Mouse (Mus musculus): ENCODE results near the gene Rnf144b. TPM values are rescaled to one million over a fixed set of nuclear protein-coding genes. Genes with fewer than 3 reads are reported as not detected.

Rnf144b gene
- polyA plus RNA-seq, 1 experiment from 2014 or later = 1.0 TPM

DNA sequence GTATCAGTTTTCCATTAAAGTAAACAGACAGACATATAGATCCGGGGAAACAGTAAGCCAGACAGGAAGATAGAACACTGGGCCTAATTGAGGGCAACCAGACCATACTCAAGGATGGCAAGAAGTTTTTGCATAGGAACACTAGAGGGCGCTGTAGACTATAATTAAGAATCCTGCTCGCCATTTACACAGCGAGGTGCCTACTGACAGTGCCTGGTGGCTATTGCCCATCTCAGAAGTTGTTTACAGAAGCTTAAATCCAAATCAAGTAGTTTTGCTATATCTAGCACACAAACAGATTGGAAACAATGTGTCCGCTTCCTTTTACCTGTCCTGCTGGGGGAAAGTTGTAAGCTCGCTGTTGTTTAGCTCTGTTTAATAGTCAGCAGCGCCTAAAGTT is 29.9 kb downstream of the Rnf144b start:
- Histone ChIP-seq H3K9ac (replicated peaks) (no peak overlapping the region), H3K27me3 (no peaks in the 10 kb centered on the region), H3K4me2 (no peak overlapping the region), H3K4me1 (replicated peaks) (peaks cover 26% of the 10 kb centered on the region), H3K27ac (0 out of 2 replicates have a peak overlapping the region, but pooled peaks have one; percentile 8), H3K9me3 (no peaks in the 10 kb centered on the region), H3K4me3 (replicated peaks) (no peak overlapping the region), H3K36me3 (no peaks in the 10 kb centered on the region)
- no peak for ATAC-seq (ENCODE audit: insufficient number of reproducible peaks, insufficient read depth, low FRiP score, low TSS enrichment, low read depth)
- WGBS = 36% methylated on average over 7 of the region's 7 CpGs

DNA sequence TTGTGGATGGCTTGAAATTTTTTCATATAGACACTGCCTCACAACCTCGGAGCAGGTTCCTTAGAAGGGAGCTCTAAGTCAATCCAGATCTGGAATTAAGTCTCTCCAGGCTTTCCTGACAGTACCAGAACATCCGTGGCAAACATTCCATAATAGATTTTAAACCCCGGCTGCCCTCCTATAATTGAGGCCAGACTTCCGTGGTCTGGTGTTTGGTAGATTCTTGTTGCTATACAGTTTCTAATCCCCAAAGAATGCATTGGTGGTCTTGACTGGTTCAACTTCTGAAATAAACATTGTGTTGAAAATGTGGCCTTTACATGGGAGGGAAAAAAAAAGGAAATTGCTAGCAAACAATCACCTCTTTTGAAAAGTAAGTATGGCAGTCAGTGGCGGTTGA is 30.8 kb downstream of the Rnf144b start:
- Histone ChIP-seq H3K36me3 (no peaks in the 10 kb centered on the region), H3K4me2 (no peak overlapping the region), H3K4me1 (replicated peaks) (peaks cover 22% of the 10 kb centered on the region), H3K27ac (0 out of 2 replicates have a peak overlapping the region, but pooled peaks have one; percentile 8), H3K9ac (replicated peaks) (no peak overlapping the region), H3K27me3 (no peaks in the 10 kb centered on the region), H3K9me3 (no peaks in the 10 kb centered on the region), H3K4me3 (replicated peaks) (no peak overlapping the region)
- ATAC-seq (ENCODE audit: insufficient number of reproducible peaks, insufficient read depth, low FRiP score, low TSS enrichment, low read depth) = no peak
- whole genome bisulfite sequencing = 40% methylated on average over 5 of the region's 5 CpGs

DNA sequence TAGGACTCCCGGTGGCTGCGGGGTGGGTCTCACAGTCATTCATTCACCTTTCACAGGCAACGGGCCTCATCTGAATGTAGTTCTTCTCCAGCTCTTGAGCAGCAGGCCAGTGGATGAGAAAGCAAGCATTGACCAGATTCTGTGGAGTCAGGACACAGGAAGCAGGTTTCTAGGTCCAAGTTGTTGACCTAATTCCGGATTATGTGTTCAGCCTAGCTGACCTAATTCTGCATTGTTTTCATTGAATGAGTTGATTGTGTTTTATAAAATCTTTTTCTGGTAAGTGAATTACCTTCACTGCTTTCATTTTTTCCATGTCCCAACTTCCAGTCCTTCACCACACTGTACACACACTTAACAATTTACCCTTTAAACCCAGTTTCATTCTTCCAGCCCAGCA is 32.4 kb downstream of the Rnf144b start:
- no peaks in the 10 kb centered on the region for H3K27me3 ChIP-seq
- no peaks in the 10 kb centered on the region for H3K9me3 ChIP-seq
- 73% methylated on average over 4 of the region's 4 CpGs for WGBS
- H3K9ac ChIP-seq (replicated peaks) = no peak overlapping the region
- no peak overlapping the region for H3K4me2 ChIP-seq
- no peak for ATAC-seq (ENCODE audit: insufficient number of reproducible peaks, insufficient read depth, low FRiP score, low TSS enrichment, low read depth)
- no peak overlapping the region for H3K4me3 ChIP-seq (replicated peaks)
- peaks cover 14% of the 10 kb centered on the region for H3K4me1 ChIP-seq (replicated peaks)
- no peaks in the 10 kb centered on the region for H3K36me3 ChIP-seq
- H3K27ac ChIP-seq = peak overlapping the region; percentile 50; the same call in 1 of the 2 replicates

DNA sequence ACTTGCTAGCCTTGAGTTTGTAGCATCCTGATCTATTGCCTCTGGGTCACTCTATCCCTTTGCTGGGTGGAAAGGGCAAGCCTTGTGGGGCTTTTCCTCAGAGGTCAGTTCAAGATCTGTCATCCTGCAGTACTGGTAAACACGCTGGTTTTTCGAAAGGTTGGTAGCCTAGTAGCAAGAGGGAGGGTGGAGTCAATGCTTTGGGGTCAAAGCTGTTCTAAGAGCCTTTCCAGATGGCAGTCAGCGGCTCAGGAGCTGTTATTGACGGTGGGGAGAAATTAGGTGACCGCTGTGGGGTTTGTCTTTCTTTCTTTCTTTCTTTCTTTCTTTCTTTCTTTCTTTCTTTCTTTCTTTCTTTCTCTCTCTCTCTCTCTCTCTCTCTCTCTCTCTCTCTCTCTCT is 34.4 kb downstream of the Rnf144b start:
- H3K9me3 ChIP-seq = no peaks in the 10 kb centered on the region
- H3K4me3 ChIP-seq (replicated peaks) = no peak overlapping the region
- H3K36me3 ChIP-seq = no peaks in the 10 kb centered on the region
- ATAC-seq (ENCODE audit: insufficient number of reproducible peaks, insufficient read depth, low FRiP score, low TSS enrichment, low read depth) = no peak
- H3K27me3 ChIP-seq = no peaks in the 10 kb centered on the region
- 40% methylated on average over 5 of the region's 5 CpGs for WGBS
- H3K4me2 ChIP-seq = no peak overlapping the region
- no peak overlapping the region for H3K27ac ChIP-seq
- peaks cover 14% of the 10 kb centered on the region for H3K4me1 ChIP-seq (replicated peaks)
- no peak overlapping the region for H3K9ac ChIP-seq (replicated peaks)

DNA sequence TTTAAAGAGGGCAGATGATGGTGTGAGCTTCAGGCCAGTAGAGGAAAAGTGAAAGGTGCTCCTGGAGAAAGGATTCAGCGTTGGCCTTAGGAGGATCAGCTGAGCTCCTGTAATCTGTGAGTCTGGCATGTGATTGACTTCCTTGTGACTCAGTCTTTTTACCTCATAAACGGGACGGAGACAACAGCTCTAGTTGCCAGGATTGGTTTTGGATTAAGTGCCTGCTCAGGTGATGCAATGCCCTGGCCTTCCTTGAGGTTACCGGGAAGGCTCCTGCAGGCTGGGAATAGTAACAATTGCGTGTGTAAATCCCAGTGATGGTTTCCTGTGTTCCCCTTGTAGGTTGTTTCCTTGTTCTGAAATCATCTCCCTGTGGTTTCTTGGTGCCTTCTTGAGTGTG is 39.5 kb downstream of the Rnf144b start:
- no peaks in the 10 kb centered on the region for H3K36me3 ChIP-seq
- H3K27me3 ChIP-seq = peaks cover 6% of the 10 kb centered on the region; the same call in 1 of the 2 replicates

DNA sequence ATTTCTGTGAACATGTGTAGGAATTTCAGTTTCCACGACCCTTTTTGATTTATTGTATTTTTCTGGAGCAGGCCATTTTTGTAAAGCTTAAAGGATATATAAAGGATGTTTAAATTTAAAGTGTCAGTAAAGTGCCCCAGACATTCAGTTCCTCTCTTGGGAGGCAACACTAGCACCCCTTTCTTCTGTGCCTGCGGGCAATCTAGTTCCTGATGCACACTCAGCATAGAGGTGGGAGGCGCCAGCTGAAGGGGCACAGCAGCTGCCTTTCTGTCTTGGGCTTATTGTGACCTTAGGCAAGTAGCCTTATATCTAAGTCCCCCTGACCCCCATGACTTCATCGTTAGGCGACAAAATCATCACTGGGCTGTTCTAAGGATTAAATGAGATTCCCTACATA is 42.3 kb downstream of the Rnf144b start:
- no peak for ATAC-seq (ENCODE audit: insufficient number of reproducible peaks, insufficient read depth, low FRiP score, low TSS enrichment, low read depth)
- 75% methylated on average over 5 of the region's 5 CpGs for WGBS
- peaks cover 12% of the 10 kb centered on the region; the same call in 1 of the 2 replicates for H3K27me3 ChIP-seq

More for the DNA sequence above, 39.5 kb downstream of the Rnf144b start:
- Histone ChIP-seq H3K9me3 (peaks cover 6% of the 10 kb centered on the region; the same call in 1 of the 2 replicates), H3K4me3 (replicated peaks) (no peak overlapping the region), H3K4me1 (replicated peaks) (0 out of 2 replicates have a peak, but pooled peaks cover 4% of the 10 kb centered on the region), H3K27ac (no peak overlapping the region), H3K4me2 (no peak overlapping the region), H3K9ac (replicated peaks) (no peak overlapping the region)
- whole genome bisulfite sequencing = 92% methylated on average over 5 of the region's 5 CpGs
- no peak for ATAC-seq (ENCODE audit: insufficient number of reproducible peaks, insufficient read depth, low FRiP score, low TSS enrichment, low read depth)

DNA sequence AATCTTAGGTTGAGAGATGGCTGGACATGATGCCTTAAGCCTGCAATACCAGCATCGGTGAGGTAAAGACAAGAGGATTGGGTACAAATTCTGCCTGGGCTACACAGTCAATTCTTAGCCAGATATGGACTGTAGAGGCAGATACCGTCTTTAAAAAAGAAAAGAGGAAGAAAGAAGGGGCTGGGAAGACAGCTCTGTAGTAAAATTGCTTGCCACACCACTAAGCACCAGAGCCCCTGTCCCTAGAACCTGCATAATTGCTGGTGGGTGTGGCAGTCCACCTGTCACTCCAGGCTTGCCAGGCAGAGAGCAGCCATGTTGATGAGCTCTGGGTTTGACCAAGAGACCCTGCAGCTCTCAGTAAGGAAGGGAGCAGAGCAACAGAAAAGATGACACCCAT is 42.8 kb downstream of the Rnf144b start:
- Histone ChIP-seq H3K36me3 (no peaks in the 10 kb centered on the region), H3K9ac (replicated peaks) (no peak overlapping the region), H3K27me3 (peaks cover 12% of the 10 kb centered on the region; the same call in 1 of the 2 replicates), H3K4me3 (replicated peaks) (no peak overlapping the region), H3K4me1 (replicated peaks) (0 out of 2 replicates have a peak, but pooled peaks cover 4% of the 10 kb centered on the region), H3K27ac (no peak overlapping the region), H3K4me2 (no peak overlapping the region), H3K9me3 (peaks cover 6% of the 10 kb centered on the region; the same call in 1 of the 2 replicates)
- ATAC-seq (ENCODE audit: insufficient number of reproducible peaks, insufficient read depth, low FRiP score, low TSS enrichment, low read depth) = no peak
- WGBS = 86% methylated on average over 2 of the region's 2 CpGs

More for the DNA sequence above, 42.3 kb downstream of the Rnf144b start:
- H3K4me3 ChIP-seq (replicated peaks) = no peak overlapping the region
- H3K36me3 ChIP-seq = no peaks in the 10 kb centered on the region
- H3K9ac ChIP-seq (replicated peaks) = no peak overlapping the region
- H3K9me3 ChIP-seq = peaks cover 6% of the 10 kb centered on the region; the same call in 1 of the 2 replicates
- H3K4me1 ChIP-seq (replicated peaks) = 0 out of 2 replicates have a peak, but pooled peaks cover 4% of the 10 kb centered on the region
- H3K4me2 ChIP-seq = no peak overlapping the region
- no peak overlapping the region for H3K27ac ChIP-seq

DNA sequence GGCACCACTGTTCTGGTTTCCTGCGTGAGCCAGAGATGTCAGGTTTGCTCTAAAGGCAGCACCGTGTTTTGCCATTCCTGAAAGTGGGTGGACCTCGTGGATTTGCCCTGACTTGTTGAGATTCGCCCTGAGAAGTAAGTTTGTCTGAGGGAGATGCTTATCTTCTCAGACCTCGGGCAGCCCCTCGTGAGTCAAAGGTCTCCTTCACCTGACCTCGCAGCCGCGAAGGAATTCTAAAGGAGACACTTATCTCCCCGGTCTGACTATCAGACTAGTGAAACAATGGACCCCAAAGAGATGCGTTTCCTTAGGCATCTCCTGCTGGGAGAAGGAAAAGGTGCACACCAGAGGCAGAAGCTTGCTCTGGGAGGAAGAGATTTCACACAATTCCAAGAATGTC is 46.0 kb downstream of the Rnf144b start:
- Histone ChIP-seq H3K4me3 (replicated peaks) (no peak overlapping the region), H3K36me3 (no peaks in the 10 kb centered on the region), H3K27me3 (peaks cover 16% of the 10 kb centered on the region), H3K27ac (no peak overlapping the region), H3K9me3 (no peaks in the 10 kb centered on the region), H3K4me2 (no peak overlapping the region), H3K9ac (replicated peaks) (no peak overlapping the region), H3K4me1 (replicated peaks) (0 out of 2 replicates have a peak, but pooled peaks cover 4% of the 10 kb centered on the region)
- ATAC-seq (ENCODE audit: insufficient number of reproducible peaks, insufficient read depth, low FRiP score, low TSS enrichment, low read depth) = no peak
- 76% methylated on average over 11 of the region's 11 CpGs for WGBS

DNA sequence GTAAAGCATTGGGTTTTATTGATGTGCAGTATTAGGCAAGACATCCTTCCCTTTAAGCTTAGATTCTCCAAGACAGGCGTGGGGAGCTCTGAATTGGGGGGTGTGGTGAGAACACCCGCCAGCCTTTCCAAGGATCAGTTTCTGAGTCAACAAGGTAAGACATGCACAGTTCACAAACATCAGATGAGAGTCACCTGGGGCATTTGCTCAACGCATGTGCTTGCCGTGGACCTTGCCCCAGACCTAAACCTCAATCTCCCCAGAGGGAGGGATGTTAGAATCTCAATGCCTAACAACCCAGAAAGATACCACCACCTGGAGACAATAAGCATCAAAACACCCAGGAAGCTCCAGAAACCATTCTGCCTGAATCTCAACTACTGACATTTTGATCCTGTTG is 47.6 kb downstream of the Rnf144b start:
- 65% methylated on average over 4 of the region's 4 CpGs for WGBS
- no peaks in the 10 kb centered on the region for H3K9me3 ChIP-seq
- no peak for ATAC-seq (ENCODE audit: insufficient number of reproducible peaks, insufficient read depth, low FRiP score, low TSS enrichment, low read depth)
- no peak overlapping the region for H3K9ac ChIP-seq (replicated peaks)
- no peak overlapping the region for H3K4me2 ChIP-seq
- H3K4me3 ChIP-seq (replicated peaks) = no peak overlapping the region
- H3K27me3 ChIP-seq = peaks cover 16% of the 10 kb centered on the region
- H3K4me1 ChIP-seq (replicated peaks) = no peaks in the 10 kb centered on the region
- no peaks in the 10 kb centered on the region for H3K36me3 ChIP-seq
- H3K27ac ChIP-seq = no peak overlapping the region

DNA sequence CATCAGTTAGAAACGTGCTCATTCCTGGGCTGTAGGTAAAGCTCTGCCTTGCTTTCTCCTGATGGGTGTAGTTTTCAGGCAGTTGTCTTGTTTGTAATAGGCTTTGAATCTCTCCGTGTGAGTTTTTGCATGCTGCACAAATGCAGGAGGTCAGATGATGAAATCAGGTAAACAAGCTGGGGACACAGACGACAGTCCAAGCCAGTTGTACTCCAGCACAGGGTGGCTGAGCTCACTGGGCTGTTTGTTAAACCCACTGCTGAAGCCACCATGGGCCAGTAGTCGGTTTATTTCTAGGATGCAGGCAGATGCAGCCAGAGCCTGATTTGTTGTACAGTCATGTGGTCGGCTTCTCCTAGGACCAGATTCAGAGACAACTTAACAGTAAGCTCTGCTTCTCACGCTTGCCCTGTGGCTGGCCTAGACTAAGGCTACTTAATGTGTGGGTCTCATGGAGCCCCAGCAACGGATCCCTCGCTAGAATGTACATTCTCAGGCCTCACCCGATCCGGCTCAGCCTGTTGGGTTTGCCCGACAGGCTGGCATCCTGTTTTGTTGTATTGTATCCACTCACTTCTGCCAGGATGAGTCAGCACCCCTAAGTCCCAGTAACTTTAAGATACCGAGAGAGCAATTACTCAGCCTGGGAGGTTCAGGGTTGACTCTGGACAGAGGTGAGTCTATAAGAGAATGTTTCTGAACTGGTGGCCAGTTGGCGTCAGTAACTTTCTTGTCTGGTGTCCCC is 48.5 kb downstream of the Rnf144b start:
- Histone ChIP-seq H3K27me3 (peaks cover 10% of the 10 kb centered on the region; the same call in 1 of the 2 replicates), H3K4me2 (no peak overlapping the region), H3K4me3 (replicated peaks) (no peak overlapping the region), H3K9me3 (no peaks in the 10 kb centered on the region), H3K36me3 (no peaks in the 10 kb centered on the region), H3K9ac (replicated peaks) (no peak overlapping the region), H3K4me1 (replicated peaks) (no peaks in the 10 kb centered on the region), H3K27ac (no peak overlapping the region)
- WGBS = 71% methylated on average over 13 of the region's 13 CpGs
- ATAC-seq (ENCODE audit: insufficient number of reproducible peaks, insufficient read depth, low FRiP score, low TSS enrichment, low read depth) = no peak

DNA sequence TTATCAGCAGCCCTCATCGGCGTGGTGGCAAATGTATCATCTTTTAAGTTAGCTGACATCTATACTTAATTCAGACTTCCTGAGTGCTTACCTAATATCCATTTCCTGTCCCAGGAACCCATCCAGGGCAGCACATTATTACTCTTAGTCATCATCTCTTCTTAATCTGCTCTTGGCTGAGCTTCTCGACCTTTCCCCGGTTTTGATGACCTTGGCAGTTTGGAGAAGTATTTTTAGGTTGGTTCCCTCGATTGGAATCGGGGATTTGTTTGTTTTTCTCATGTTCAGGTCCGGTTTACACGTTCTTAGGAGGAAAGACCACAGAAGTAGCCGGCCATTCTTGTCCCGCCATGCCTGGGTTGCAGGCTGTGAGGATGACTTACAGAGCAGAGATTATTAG is 50.4 kb downstream of the Rnf144b start:
- Histone ChIP-seq H3K27ac (no peak overlapping the region), H3K9me3 (no peaks in the 10 kb centered on the region), H3K4me2 (no peak overlapping the region), H3K4me1 (replicated peaks) (no peaks in the 10 kb centered on the region), H3K4me3 (replicated peaks) (no peak overlapping the region), H3K27me3 (peaks cover 8% of the 10 kb centered on the region; the same call in 1 of the 2 replicates), H3K36me3 (no peaks in the 10 kb centered on the region), H3K9ac (replicated peaks) (no peak overlapping the region)
- 87% methylated on average over 10 of the region's 10 CpGs for WGBS
- ATAC-seq (ENCODE audit: insufficient number of reproducible peaks, insufficient read depth, low FRiP score, low TSS enrichment, low read depth) = no peak
